Comparison of ENCODE assay signal across 9 mouse cellular contexts in the genomic region with DNA sequence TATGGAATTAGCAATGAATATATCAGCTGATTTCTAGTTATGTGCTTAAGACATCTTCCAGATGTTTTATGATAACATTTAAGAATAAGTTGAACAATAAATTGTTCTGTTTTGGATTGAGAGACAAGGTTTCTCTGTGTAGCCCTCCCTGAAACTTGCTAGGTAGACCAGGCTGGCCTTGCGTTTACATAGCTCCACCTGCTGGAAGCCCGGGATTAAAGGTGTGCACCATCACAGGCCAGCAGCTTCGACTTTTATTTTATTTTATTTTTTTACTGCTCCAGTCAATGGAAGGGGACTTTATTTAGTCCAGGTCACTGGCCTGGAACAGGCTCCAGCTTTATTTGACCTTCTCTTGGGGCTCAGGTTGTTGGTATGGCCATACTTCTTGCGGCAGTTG. TPM values are rescaled to one million over a fixed set of nuclear protein-coding genes. Genes with fewer than 3 reads are reported as not detected.
DNase-seq lines count a peak whose midpoint lies in the region; ATAC-seq and TF ChIP-seq lines count a peak whose summit lies in the region.
"Had no signal": no experiment of that assay in that cellular context is flagged by ENCODE, and none has a peak within 500 bp of the region (broad histone marks: within the 10 kb centered on the region; RNA-seq: fewer than 3 reads in every experiment).

No protein-coding gene starts in this region.

- H3ac ChIP-seq in C2C12 (ENCODE audit: control insufficient read depth, insufficient read length, low read depth): no peak overlapping the region

- peaks cover 4% of the 10 kb centered on the region; the same call in 1 of the 2 replicates for H3K27me3 ChIP-seq in kidney, embryonic 15.5 days
- no peaks in the 10 kb centered on the region for H3K27me3 ChIP-seq in C2C12 (ENCODE audit: control insufficient read depth, insufficient read depth, insufficient read length)
- H3K27me3 ChIP-seq in CH12.LX (replicated peaks): no peaks in the 10 kb centered on the region
- H3K27me3 ChIP-seq: embryonic facial prominence, embryonic 12.5 days; hindbrain, embryonic 13.5 days had no signal

- WGBS in kidney, embryonic 15.5 days: 34% methylated on average over 4 of the region's 4 CpGs

- H3K79me3 ChIP-seq in C2C12 (ENCODE audit: low read depth): no peaks in the 10 kb centered on the region

- peak; percentile 73 for TF ChIP-seq RAD21 in CH12.LX (IDR thresholded peaks at IDR 0.05; ENCODE audit: low read depth, low read length)

- dilution Hi-C loops in CH12.LX (cut with MboI; ENCODE audit: extremely low pct_ligation_motif_present, extremely low pct_unique_long_range_greater_than_20kb, low sequenced_read_pairs): no loop called here

- no peak for TF ChIP-seq EP300 in CH12.LX (IDR thresholded peaks at IDR 0.05; ENCODE audit: low read length)

- peaks cover 6% of the 10 kb centered on the region; the same call in 1 of the 2 replicates for H3K4me1 ChIP-seq in kidney, embryonic 15.5 days
- peaks cover 5 to 29% of the 10 kb centered on the region in 2 experiments for H3K4me1 ChIP-seq in CH12.LX (ENCODE audit: control insufficient read depth in 1 of 2, insufficient read depth in 2 of 2)

- H3K27ac ChIP-seq in kidney, embryonic 15.5 days: no peak overlapping the region
- no peak overlapping the region for H3K27ac ChIP-seq in CH12.LX (ENCODE audit: insufficient read depth, low read depth)
- H3K27ac ChIP-seq: embryonic facial prominence, embryonic 12.5 days; hindbrain, embryonic 13.5 days had no signal

- peak; percentile 64 for DNase-seq in kidney, postnatal 10 days
- DNase-seq in CH12.LX (ENCODE audit: extremely low read depth): no peak
- DNase-seq in kidney, postnatal 4 days: peak; percentile 57 to 66
- DNase-seq in urinary bladder, adult 2 months (ENCODE audit: low spot score): no peak
- DNase-seq in frontal cortex, postnatal 10 days (ENCODE audit: low spot score in 2 of 2): no peak

- no peaks in the 10 kb centered on the region for H3K9me3 ChIP-seq in kidney, embryonic 15.5 days (replicated peaks)
- no peaks in the 10 kb centered on the region for H3K9me3 ChIP-seq in CH12.LX (replicated peaks; ENCODE audit: low read length)
- H3K9me3 ChIP-seq: embryonic facial prominence, embryonic 12.5 days; hindbrain, embryonic 13.5 days had no signal

- no peak overlapping the region for H3K4me3 ChIP-seq in kidney, embryonic 15.5 days (replicated peaks)
- H3K4me3 ChIP-seq in C2C12 (ENCODE audit: insufficient read depth, poor library complexity, severe bottlenecking): no peak overlapping the region
- H3K4me3 ChIP-seq in CH12.LX (replicated peaks in 1 of 3; ENCODE audit: low read depth in 2 of 3, low read length in 2 of 3, poor library complexity in 1 of 3): no peak overlapping the region
- H3K4me3 ChIP-seq: embryonic facial prominence, embryonic 12.5 days; hindbrain, embryonic 13.5 days had no signal

- no peaks in the 10 kb centered on the region for H3K36me3 ChIP-seq in kidney, embryonic 15.5 days
- H3K36me3 ChIP-seq in C2C12 (ENCODE audit: control insufficient read depth, insufficient read depth) (no peaks in the 10 kb centered on the region), CH12.LX (replicated peaks in 1 of 2; ENCODE audit: control insufficient read depth in 1 of 2, insufficient read depth in 1 of 2, low read length in 1 of 2) (no peaks in the 10 kb centered on the region)
- H3K36me3 ChIP-seq: embryonic facial prominence, embryonic 12.5 days; hindbrain, embryonic 13.5 days had no signal

- TF ChIP-seq POLR2A in CH12.LX (IDR thresholded peaks at IDR 0.05; ENCODE audit: low read depth, low read length): no peak

- no peaks in the 10 kb centered on the region for H3K79me2 ChIP-seq in C2C12 (ENCODE audit: control insufficient read depth, insufficient read depth)
- H3K79me2 ChIP-seq in CH12.LX (replicated peaks; ENCODE audit: control insufficient read depth, extremely low read depth, insufficient read depth, poor library complexity, severe bottlenecking): no peaks in the 10 kb centered on the region; the same call in 1 of the 2 replicates

- no peak overlapping the region for H3K9ac ChIP-seq in kidney, embryonic 15.5 days
- H3K9ac ChIP-seq in CH12.LX (ENCODE audit: insufficient read depth, low read depth): no peak overlapping the region
- H3K9ac ChIP-seq: embryonic facial prominence, embryonic 12.5 days; hindbrain, embryonic 13.5 days had no signal

- in situ Hi-C loops in CH12.LX (cut with MboI; ENCODE audit: low pct_ligation_motif_present, low pct_unique_long_range_greater_than_20kb, low sequenced_read_pairs): loop anchor here (10.0 kb wide), 1 partner anchor 261 kb away; a partner anchor contains a TSS

- no peak overlapping the region for H3K4me2 ChIP-seq in kidney, embryonic 15.5 days
- H3K4me2 ChIP-seq in CH12.LX (ENCODE audit: insufficient read depth, low read depth, poor library complexity, severe bottlenecking): no peak overlapping the region
- H3K4me2 ChIP-seq: embryonic facial prominence, embryonic 12.5 days; hindbrain, embryonic 13.5 days had no signal

- ATAC-seq in kidney, embryonic 15.5 days (replicated peaks; ENCODE audit: low FRiP score): no peak

- TF ChIP-seq CTCF in C2C12 (IDR thresholded peaks at IDR 0.05; ENCODE audit: control insufficient read depth, insufficient read depth, insufficient read length) (peak; percentile 9), CH12.LX (conservative IDR thresholded peaks at IDR 0.05 in 1 of 2, IDR thresholded peaks at IDR 0.05 in 1 of 2; ENCODE audit: low read depth in 2 of 2, low read length in 2 of 2) (peak in 1 of 2 experiments; percentile 83; a peak in 3 of 4 replicates)

TF ChIP-seq in C2C12, 6 proteins besides CTCF, POLR2A, EP300 and RAD21:
- TF ChIP-seq MYOG (IDR thresholded peaks at IDR 0.05; ENCODE audit: control insufficient read depth, extremely low read depth, insufficient read length): no peak
- no peak for TF ChIP-seq FOSL1 (IDR thresholded peaks at IDR 0.05; ENCODE audit: insufficient read depth, low read length, poor library complexity, severe bottlenecking)
- no peak for TF ChIP-seq MYOD1 (IDR thresholded peaks at IDR 0.05; ENCODE audit: control insufficient read depth, insufficient read length, low read depth)
- TF ChIP-seq MAX (IDR thresholded peaks at IDR 0.05): no peak
- TF ChIP-seq USF1 (IDR thresholded peaks at IDR 0.05; ENCODE audit: low read depth): no peak
- TF ChIP-seq CEBPB (IDR thresholded peaks at IDR 0.05; ENCODE audit: low read depth): no peak
TF ChIP-seq in C2C12: peak in this region for 0.

TF ChIP-seq in CH12.LX, 34 proteins besides CTCF, POLR2A, EP300 and RAD21:
- TF ChIP-seq USF2 (conservative IDR thresholded peaks at IDR 0.05; ENCODE audit: low read depth, low read length) (no peak), MYC (IDR thresholded peaks at IDR 0.05; ENCODE audit: low read depth, low read length) (0 out of 2 replicates have a peak, but pooled peaks have one; percentile 28), ZC3H11A (IDR thresholded peaks at IDR 0.05; ENCODE audit: low read depth, low read length) (peak; percentile 13; the same call in 1 of the 2 replicates), MEF2A (IDR thresholded peaks at IDR 0.05; ENCODE audit: borderline replicate concordance, low read depth, low read length) (no peak), SMC3 (IDR thresholded peaks at IDR 0.05; ENCODE audit: low read depth, low read length) (peak; percentile 76)

RNA-seq across cellular contexts. Expression of a gene that starts 32.1 kb away (rescaled TPM):
- 43.5 and 44.2 TPM in 2 replicates for polyA plus RNA-seq in kidney, embryonic 15.5 days (2015; fragmentation: Nextera tagmentation; extraction: Ambion mirVana)
- polyA plus RNA-seq in C2C12 (2012; fragmentation: generic; extraction: Trizol) (103 TPM), CH12.LX (2012; ENCODE audit: insufficient read length, low read depth) (18.6 and 23.4 TPM in 2 replicates)
- total RNA-seq in CH12.LX (2012; rRNA removed) (23.0 and 24.6 TPM in 2 replicates), CH12.LX (2014; rRNA removed) (22.2 and 22.3 TPM in 2 replicates)
- polyA plus RNA-seq in urinary bladder, adult 2 months (2012; rRNA removed): 196 and 224 TPM in 2 replicates

RNA-seq across cellular contexts. Expression of a gene that starts 34.6 kb away (rescaled TPM):
- 247 and 264 TPM in 2 replicates for polyA plus RNA-seq in kidney, embryonic 15.5 days (2015; fragmentation: Nextera tagmentation; extraction: Ambion mirVana)
- polyA plus RNA-seq in C2C12 (2012; fragmentation: generic; extraction: Trizol) (66.3 TPM), CH12.LX (2012; ENCODE audit: insufficient read length, low read depth) (439 and 608 TPM in 2 replicates)
- total RNA-seq in CH12.LX (2012; rRNA removed) (85.2 and 126 TPM in 2 replicates), CH12.LX (2014; rRNA removed) (64.8 and 74.2 TPM in 2 replicates)
- polyA plus RNA-seq in urinary bladder, adult 2 months (2012; rRNA removed): 53.4 and 78.9 TPM in 2 replicates

RNA-seq across cellular contexts. Expression of a gene that starts 59.2 kb away (rescaled TPM):
- 17.3 and 22.5 TPM in 2 replicates for polyA plus RNA-seq in kidney, embryonic 15.5 days (2015; fragmentation: Nextera tagmentation; extraction: Ambion mirVana)
- polyA plus RNA-seq in C2C12 (2012; fragmentation: generic; extraction: Trizol): not detected
- 0.13 TPM in 2 replicates for total RNA-seq in CH12.LX (2012; rRNA removed)
- total RNA-seq in CH12.LX (2014; rRNA removed): not detected in 2 replicates
- 0.36 and 0.97 TPM in 2 replicates for polyA plus RNA-seq in CH12.LX (2012; ENCODE audit: insufficient read length, low read depth)
- 14.7 and 17.0 TPM in 2 replicates for polyA plus RNA-seq in urinary bladder, adult 2 months (2012; rRNA removed)

Comparison
In these comparisons a context has a peak if more than half of its experiments do, and no peak if none do; other contexts are left out.
1. DNase-seq: peak in kidney, postnatal 10 days (single experiment) and kidney, postnatal 4 days (2 of 2); none in CH12.LX (single experiment), urinary bladder, adult 2 months (single experiment) and frontal cortex, postnatal 10 days (0 of 2).